Mouse (Mus musculus): Measurements from ENCODE around the gene Ccser1. TPM values are rescaled to one million over a fixed set of nuclear protein-coding genes. Genes with fewer than 3 reads are reported as not detected.
A peak's percentile ranks its signal among the peaks of the same experiment; 100 is the strongest.
"Not testable (repeated sequence)": the region's sequence is repeated elsewhere in the genome, so short reads cannot be mapped to it uniquely, and the experiment has no call there.

Ccser1 gene
- polyA plus RNA-seq, 1 experiment from 2014 or later = 10.4 TPM

DNA sequence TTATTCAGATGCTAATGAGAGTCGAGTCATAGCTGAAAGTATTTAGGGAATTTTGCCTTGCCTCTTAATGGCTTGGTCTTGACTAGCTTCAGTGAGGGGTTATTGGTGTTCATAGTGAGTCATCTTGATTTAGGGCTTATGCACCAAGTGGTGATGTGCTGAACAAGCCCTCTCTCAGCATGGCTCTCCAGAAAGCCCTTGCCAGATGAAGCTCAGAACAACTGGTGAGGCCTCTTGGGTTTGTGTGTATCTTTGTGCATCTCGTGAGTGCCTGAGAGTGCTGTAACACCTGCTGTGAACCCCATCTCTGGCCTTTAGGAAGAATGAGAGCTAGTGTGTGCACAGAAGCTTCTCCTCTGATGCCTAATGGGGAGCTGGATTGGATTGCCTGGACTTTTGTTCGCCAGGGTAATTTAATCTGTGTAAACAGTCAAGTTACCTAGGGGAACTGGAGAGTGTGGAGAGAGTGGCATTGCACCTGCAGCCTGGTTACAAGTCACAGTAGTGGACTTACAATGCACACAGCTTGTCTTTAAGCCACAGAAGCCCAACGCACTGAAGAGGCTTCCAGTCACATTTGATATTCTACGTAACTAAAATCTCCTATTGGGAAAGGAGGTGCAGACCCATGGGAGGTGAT is 53.5 kb downstream of the Ccser1 start:
- H3K27ac ChIP-seq (ENCODE audit: low read depth, low read length) = no peak overlapping the region
- ATAC-seq (ENCODE audit: low FRiP score) (no peak), DNase-seq (ENCODE audit: low spot score) (peak; percentile 12)
- 34% methylated on average over 5 of the region's 5 CpGs for WGBS
- no peaks in the 10 kb centered on the region for H3K27me3 ChIP-seq (ENCODE audit: control insufficient read depth, insufficient read depth, low read length)
- no peak overlapping the region for H3K4me3 ChIP-seq (ENCODE audit: low read depth, low read length)
- no peak overlapping the region for H3K9ac ChIP-seq (ENCODE audit: low read depth, low read length)
- H3K36me3 ChIP-seq (ENCODE audit: control insufficient read depth, insufficient read depth, low read length) = no peaks in the 10 kb centered on the region
- no peak overlapping the region for H3K4me2 ChIP-seq (replicated peaks; ENCODE audit: low read depth, low read length)
- H3K4me1 ChIP-seq (replicated peaks; ENCODE audit: control insufficient read depth, insufficient read depth, low read length) = no peaks in the 10 kb centered on the region; the same call in 1 of the 2 replicates
- H3K9me3 ChIP-seq (ENCODE audit: control insufficient read depth, low read length) = no peaks in the 10 kb centered on the region

DNA sequence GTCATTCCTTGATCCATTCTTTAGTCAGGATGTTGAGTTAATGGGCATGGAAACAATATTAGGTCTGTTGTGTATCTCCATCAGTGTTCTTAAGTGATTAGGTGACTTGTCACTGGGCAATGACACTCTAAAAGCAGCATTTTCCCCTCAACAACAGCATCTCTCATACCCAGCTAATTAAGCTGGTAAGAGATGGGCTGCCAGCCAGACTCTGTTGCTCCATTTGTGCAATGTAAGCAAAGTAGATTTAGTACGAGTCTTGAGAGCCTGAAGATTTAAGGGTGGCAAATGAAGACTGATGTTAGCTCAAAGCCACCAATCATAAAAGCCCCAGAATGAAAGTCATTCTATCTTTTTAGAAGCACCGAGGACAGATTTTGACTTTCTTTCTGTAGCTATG is 60.5 kb downstream of the Ccser1 start:
- Histone ChIP-seq H3K4me1 (replicated peaks; ENCODE audit: control insufficient read depth, insufficient read depth, low read length) (no peaks in the 10 kb centered on the region), H3K27me3 (ENCODE audit: control insufficient read depth, insufficient read depth, low read length) (no peaks in the 10 kb centered on the region), H3K36me3 (ENCODE audit: control insufficient read depth, insufficient read depth, low read length) (no peaks in the 10 kb centered on the region), H3K9me3 (ENCODE audit: control insufficient read depth, low read length) (no peaks in the 10 kb centered on the region), H3K4me2 (replicated peaks; ENCODE audit: low read depth, low read length) (no peak overlapping the region), H3K9ac (ENCODE audit: low read depth, low read length) (no peak overlapping the region), H3K4me3 (ENCODE audit: low read depth, low read length) (no peak overlapping the region), H3K27ac (ENCODE audit: low read depth, low read length) (no peak overlapping the region)
- ATAC-seq (ENCODE audit: low FRiP score) = no peak
- 88% methylated on average over 2 of the region's 2 CpGs for WGBS
- DNase-seq (ENCODE audit: low spot score) = no peak

DNA sequence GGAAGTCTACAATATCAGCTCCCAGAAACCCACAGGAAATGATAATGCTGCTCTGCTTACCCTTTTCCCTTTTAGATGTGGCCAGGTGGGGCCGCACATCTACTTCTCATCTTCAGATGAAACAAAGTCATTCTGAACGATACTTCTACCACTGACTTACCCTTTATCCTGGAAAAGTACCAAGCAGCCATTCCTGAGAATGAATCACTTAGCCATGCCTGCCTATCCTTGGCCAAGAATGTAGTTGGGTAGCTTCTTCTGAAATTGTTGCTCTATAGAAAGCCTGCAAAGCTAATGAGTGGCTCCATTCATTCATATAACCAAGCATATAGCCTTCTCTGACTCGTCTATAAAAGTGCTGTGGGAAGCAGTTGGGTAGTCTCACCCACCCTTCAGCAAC is 62.4 kb downstream of the Ccser1 start:
- H3K27me3 ChIP-seq (ENCODE audit: control insufficient read depth, insufficient read depth, low read length) = no peaks in the 10 kb centered on the region
- no peak overlapping the region for H3K4me3 ChIP-seq (ENCODE audit: low read depth, low read length)
- H3K4me1 ChIP-seq (replicated peaks; ENCODE audit: control insufficient read depth, insufficient read depth, low read length) = no peaks in the 10 kb centered on the region
- no peaks in the 10 kb centered on the region for H3K9me3 ChIP-seq (ENCODE audit: control insufficient read depth, low read length)
- H3K9ac ChIP-seq (ENCODE audit: low read depth, low read length) = no peak overlapping the region
- H3K27ac ChIP-seq (ENCODE audit: low read depth, low read length) = no peak overlapping the region
- DNase-seq (ENCODE audit: low spot score) (no peak), ATAC-seq (ENCODE audit: low FRiP score) (no peak)
- no peak overlapping the region for H3K4me2 ChIP-seq (replicated peaks; ENCODE audit: low read depth, low read length)
- no peaks in the 10 kb centered on the region for H3K36me3 ChIP-seq (ENCODE audit: control insufficient read depth, insufficient read depth, low read length)
- 90% methylated on average over 3 of the region's 3 CpGs for WGBS

DNA sequence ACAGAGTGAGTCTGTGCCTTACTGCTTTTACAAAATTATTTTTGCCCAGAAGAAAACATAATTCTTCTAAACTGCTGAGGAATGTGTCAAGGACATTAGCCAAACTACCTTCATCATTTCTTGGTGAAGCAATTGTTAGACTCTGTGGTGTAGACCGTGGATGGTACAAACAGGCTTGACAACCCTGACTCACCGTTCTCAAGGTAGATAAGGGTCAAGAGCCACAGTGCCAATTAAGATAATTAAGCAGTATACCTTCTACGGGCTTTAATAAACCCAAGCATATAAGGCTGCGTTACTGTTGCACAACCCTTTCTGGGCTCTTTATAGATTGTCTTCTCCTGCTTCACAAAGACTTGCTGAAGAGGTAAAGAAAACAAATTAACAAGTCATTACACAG is 66.4 kb downstream of the Ccser1 start:
- 87% methylated on average over 4 of the region's 4 CpGs for WGBS
- Histone ChIP-seq H3K9ac (ENCODE audit: low read depth, low read length) (no peak overlapping the region), H3K4me2 (replicated peaks; ENCODE audit: low read depth, low read length) (no peak overlapping the region), H3K36me3 (ENCODE audit: control insufficient read depth, insufficient read depth, low read length) (no peaks in the 10 kb centered on the region), H3K27ac (ENCODE audit: low read depth, low read length) (no peak overlapping the region), H3K4me3 (ENCODE audit: low read depth, low read length) (no peak overlapping the region), H3K4me1 (replicated peaks; ENCODE audit: control insufficient read depth, insufficient read depth, low read length) (no peaks in the 10 kb centered on the region), H3K9me3 (ENCODE audit: control insufficient read depth, low read length) (no peaks in the 10 kb centered on the region), H3K27me3 (ENCODE audit: control insufficient read depth, insufficient read depth, low read length) (no peaks in the 10 kb centered on the region)
- DNase-seq (ENCODE audit: low spot score) = no peak
- ATAC-seq (ENCODE audit: low FRiP score) = no peak

DNA sequence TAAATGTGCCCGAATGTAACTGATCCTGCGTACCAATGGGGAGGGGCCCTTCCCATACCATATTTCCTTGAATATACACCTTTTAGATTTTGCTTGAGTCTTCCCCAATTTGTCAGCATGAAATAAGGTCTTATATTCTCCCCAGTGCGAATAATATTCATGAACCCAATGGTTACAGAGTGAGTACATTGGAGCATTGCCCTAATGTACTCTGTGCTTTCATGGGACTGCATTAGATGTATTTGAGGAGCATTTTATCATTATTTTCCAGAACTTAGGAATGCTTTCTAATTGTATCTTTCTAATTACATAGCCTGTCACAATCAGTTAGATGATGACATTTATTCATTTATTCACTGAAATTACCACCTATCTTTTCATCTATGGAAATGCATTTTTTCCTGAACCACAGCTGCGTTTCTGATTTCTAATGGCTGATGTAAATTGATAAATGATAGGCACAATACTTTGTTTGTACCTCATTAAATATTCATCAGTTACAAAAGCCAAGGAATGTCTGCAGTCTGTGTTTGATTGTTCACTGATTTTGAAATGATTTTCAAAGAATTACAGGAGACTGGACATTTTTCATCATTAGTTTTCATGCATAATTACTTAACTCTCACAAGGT is 67.8 kb downstream of the Ccser1 start:
- Histone ChIP-seq H3K9ac (ENCODE audit: low read depth, low read length) (no peak overlapping the region), H3K36me3 (ENCODE audit: control insufficient read depth, insufficient read depth, low read length) (no peaks in the 10 kb centered on the region), H3K4me3 (ENCODE audit: low read depth, low read length) (no peak overlapping the region), H3K27ac (ENCODE audit: low read depth, low read length) (no peak overlapping the region), H3K4me2 (replicated peaks; ENCODE audit: low read depth, low read length) (no peak overlapping the region), H3K9me3 (ENCODE audit: control insufficient read depth, low read length) (no peaks in the 10 kb centered on the region), H3K4me1 (replicated peaks; ENCODE audit: control insufficient read depth, insufficient read depth, low read length) (no peaks in the 10 kb centered on the region), H3K27me3 (ENCODE audit: control insufficient read depth, insufficient read depth, low read length) (no peaks in the 10 kb centered on the region)
- ATAC-seq (ENCODE audit: low FRiP score) (no peak), DNase-seq (ENCODE audit: low spot score) (no peak)
- WGBS = 87% methylated on average over 4 of the region's 4 CpGs

DNA sequence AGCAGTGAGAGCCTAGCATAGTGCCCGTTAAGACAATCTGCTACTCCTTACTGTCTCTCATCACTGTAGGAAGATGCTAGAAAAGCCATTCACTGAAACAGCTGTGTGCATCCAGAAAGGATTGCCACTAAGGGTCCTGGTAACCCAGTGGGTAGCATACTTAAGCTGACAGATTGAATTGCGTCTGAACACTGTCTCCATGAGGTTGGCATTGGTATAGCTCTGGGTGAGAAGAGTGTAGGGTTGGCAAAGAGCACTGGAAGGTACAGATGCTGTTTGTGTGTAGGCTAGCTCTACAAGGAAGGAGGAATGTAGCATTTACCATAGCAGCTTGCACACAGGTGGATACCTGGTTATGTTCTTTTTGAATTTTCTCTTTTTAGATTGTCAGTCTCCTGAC is 68.6 kb downstream of the Ccser1 start:
- ATAC-seq (ENCODE audit: low FRiP score) (no peak), DNase-seq (ENCODE audit: low spot score) (no peak)
- no peaks in the 10 kb centered on the region for H3K36me3 ChIP-seq (ENCODE audit: control insufficient read depth, insufficient read depth, low read length)

DNA sequence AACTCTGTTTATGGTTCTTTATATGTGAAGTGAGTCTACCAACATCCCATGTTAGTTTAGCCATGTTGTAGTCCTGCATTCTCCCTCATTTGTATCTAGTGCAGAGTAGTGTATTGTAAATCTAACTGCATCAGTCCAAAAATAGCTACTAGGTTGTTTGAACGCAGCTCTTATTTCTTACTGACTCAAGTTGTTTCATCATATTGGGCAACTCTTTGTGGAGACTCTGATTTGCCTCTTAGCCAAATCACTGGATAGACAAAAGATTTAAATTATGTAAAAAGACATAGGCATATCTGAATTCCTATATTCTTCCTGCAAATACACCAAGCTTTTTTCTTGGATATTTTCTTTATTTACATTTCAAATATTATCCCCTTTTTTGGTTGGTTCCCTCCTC is 71.1 kb downstream of the Ccser1 start:
- H3K4me3 ChIP-seq (ENCODE audit: low read depth, low read length) = no peak overlapping the region
- no peaks in the 10 kb centered on the region for H3K36me3 ChIP-seq (ENCODE audit: control insufficient read depth, insufficient read depth, low read length)
- WGBS = 98% methylated on average over 1 of the region's 1 CpGs
- DNase-seq (ENCODE audit: low spot score) (no peak), ATAC-seq (ENCODE audit: low FRiP score) (no peak)
- no peaks in the 10 kb centered on the region for H3K9me3 ChIP-seq (ENCODE audit: control insufficient read depth, low read length)
- no peak overlapping the region for H3K4me2 ChIP-seq (replicated peaks; ENCODE audit: low read depth, low read length)
- H3K9ac ChIP-seq (ENCODE audit: low read depth, low read length) = no peak overlapping the region
- H3K27ac ChIP-seq (ENCODE audit: low read depth, low read length) = no peak overlapping the region
- no peaks in the 10 kb centered on the region for H3K4me1 ChIP-seq (replicated peaks; ENCODE audit: control insufficient read depth, insufficient read depth, low read length)
- no peaks in the 10 kb centered on the region for H3K27me3 ChIP-seq (ENCODE audit: control insufficient read depth, insufficient read depth, low read length)

More for the DNA sequence above, 68.6 kb downstream of the Ccser1 start:
- WGBS = 72% methylated on average over 2 of the region's 2 CpGs
- Histone ChIP-seq H3K4me1 (replicated peaks; ENCODE audit: control insufficient read depth, insufficient read depth, low read length) (no peaks in the 10 kb centered on the region), H3K4me2 (replicated peaks; ENCODE audit: low read depth, low read length) (no peak overlapping the region), H3K9ac (ENCODE audit: low read depth, low read length) (no peak overlapping the region), H3K27ac (ENCODE audit: low read depth, low read length) (no peak overlapping the region), H3K4me3 (ENCODE audit: low read depth, low read length) (no peak overlapping the region), H3K27me3 (ENCODE audit: control insufficient read depth, insufficient read depth, low read length) (no peaks in the 10 kb centered on the region), H3K9me3 (ENCODE audit: control insufficient read depth, low read length) (no peaks in the 10 kb centered on the region)

DNA sequence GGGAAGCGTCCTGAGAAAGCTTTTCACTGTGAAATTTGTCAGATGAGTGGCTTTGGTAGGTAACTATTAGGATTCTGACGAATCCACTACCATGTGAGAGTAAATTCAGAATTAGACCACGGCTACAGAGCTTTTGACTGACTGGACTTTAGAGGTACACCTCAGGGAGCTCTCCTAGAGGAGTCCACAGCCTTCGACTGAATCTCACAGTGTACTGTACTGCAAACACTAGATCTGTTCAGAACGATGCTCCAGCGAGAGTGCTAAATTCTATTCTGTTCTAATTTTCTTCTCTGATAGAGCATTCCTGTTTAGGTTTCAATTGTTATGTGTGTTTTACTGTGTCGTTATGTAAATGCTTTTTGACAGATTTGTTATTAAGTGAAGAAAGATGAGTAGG is 72.8 kb downstream of the Ccser1 start:
- Histone ChIP-seq H3K4me3 (ENCODE audit: low read depth, low read length) (no peak overlapping the region), H3K27me3 (ENCODE audit: control insufficient read depth, insufficient read depth, low read length) (no peaks in the 10 kb centered on the region), H3K9ac (ENCODE audit: low read depth, low read length) (no peak overlapping the region), H3K4me2 (replicated peaks; ENCODE audit: low read depth, low read length) (no peak overlapping the region), H3K9me3 (ENCODE audit: control insufficient read depth, low read length) (no peaks in the 10 kb centered on the region), H3K36me3 (ENCODE audit: control insufficient read depth, insufficient read depth, low read length) (no peaks in the 10 kb centered on the region), H3K4me1 (replicated peaks; ENCODE audit: control insufficient read depth, insufficient read depth, low read length) (no peaks in the 10 kb centered on the region), H3K27ac (ENCODE audit: low read depth, low read length) (no peak overlapping the region)
- 85% methylated on average over 7 of the region's 7 CpGs for WGBS
- ATAC-seq (ENCODE audit: low FRiP score) = no peak
- DNase-seq (ENCODE audit: low spot score) = no peak

DNA sequence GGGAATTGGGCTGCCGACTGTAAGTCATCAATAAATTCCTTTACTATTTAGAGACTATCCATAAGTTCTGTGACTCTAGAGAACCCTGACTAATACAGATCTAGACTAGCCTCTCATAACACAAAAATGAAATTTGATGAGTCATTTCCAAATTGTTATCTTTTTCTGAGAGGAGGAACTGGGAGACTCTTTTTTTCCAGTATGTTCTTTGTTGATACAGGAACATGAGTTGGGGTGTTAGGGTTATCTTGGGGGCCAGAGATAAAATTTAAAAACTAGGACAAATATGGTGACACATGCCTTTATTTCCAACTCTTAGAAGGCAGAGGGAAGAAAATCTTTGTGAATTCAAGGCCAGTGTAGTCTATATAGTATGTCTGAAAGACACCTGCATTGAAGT is 75.8 kb downstream of the Ccser1 start:
- H3K4me1 ChIP-seq (replicated peaks; ENCODE audit: control insufficient read depth, insufficient read depth, low read length); H3K9me3 ChIP-seq (ENCODE audit: control insufficient read depth, low read length); H3K27me3 ChIP-seq (ENCODE audit: control insufficient read depth, insufficient read depth, low read length); H3K36me3 ChIP-seq (ENCODE audit: control insufficient read depth, insufficient read depth, low read length); H3K4me2 ChIP-seq (replicated peaks; ENCODE audit: low read depth, low read length); ATAC-seq (ENCODE audit: low FRiP score); H3K4me3 ChIP-seq (ENCODE audit: low read depth, low read length); H3K9ac ChIP-seq (ENCODE audit: low read depth, low read length); H3K27ac ChIP-seq (ENCODE audit: low read depth, low read length); DNase-seq (ENCODE audit: low spot score): not testable (repeated sequence)
- no CpG with 5 or more reads among the region's 1 CpGs for WGBS

All from hindbrain, embryonic 11.5 days (tissue).